Mouse (Mus musculus) spleen, postnatal 4 days (tissue): ENCODE results near the gene Spr.
"Not testable (repeated sequence)": the region's sequence is repeated elsewhere in the genome, so short reads cannot be mapped to it uniquely, and the experiment has no call there.

ENCODE experiments used
- DNase-seq, 2 experiments: peaks; one replicate each; pipeline ENCODE4 v3.0.0; 2022; ENCODE audit warnings: low spot score in 2 of 2

Gene Spr

DNA sequence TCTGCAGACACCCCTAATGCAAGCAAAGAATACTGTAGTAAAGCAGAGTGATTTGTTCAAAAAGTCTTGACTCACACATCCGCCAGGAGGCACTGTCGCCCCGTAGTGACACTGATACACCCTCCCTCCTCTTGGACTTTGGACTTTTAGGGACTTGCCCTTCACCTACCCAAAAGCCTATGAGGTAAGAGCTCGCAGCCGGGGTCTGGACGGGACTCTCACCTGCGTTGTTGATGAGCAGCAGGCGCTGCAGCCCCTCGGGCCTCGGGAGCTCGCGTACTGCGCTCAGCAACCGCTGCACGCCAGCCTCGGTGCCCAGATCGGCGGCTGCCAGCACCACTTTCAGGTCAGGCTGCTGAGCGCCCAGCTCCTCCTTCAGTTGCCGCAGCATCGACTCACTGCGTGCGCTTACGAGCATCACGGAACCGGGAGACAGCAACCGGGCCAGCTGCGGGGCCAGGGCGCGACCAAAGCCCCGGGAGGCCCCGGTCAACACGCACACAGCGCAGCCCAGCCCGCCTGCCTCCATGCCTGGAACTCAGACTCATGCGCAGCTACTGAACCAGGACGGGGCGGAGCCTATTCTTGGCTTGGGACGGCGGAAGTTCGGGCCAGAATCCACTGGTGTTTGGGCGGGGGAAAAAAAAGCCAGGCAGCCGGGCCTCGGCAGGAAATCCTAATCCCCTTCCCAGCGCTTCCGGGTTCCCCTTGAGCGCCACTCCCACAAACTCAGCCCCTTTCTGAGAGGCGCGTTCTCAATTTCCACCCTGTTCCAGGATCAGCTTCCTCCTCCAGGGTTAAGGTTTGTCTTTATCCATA, at the start of gene Spr:
Spr (minus strand) TSS at position 550 of the 819 bp plus-strand sequence.
- DNase-seq, result peak; percentile 72 to 86

DNA sequence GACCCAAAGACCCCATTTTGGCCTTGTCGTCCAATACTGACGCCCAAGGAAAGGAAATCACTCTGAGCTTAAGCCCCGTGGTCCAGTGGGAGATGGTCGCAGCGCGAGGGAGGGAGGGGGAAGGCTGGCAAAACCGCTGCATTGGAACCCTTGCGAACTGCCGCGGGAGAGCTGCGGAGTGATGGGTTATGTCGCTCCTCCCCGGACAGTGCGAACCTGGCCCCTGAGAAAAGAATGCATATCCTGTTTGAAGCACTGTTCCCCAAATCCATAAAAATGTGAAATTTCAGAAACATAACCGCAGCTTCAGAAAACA, 49.1 kb upstream of the Spr start:
- no peak for DNase-seq

DNA sequence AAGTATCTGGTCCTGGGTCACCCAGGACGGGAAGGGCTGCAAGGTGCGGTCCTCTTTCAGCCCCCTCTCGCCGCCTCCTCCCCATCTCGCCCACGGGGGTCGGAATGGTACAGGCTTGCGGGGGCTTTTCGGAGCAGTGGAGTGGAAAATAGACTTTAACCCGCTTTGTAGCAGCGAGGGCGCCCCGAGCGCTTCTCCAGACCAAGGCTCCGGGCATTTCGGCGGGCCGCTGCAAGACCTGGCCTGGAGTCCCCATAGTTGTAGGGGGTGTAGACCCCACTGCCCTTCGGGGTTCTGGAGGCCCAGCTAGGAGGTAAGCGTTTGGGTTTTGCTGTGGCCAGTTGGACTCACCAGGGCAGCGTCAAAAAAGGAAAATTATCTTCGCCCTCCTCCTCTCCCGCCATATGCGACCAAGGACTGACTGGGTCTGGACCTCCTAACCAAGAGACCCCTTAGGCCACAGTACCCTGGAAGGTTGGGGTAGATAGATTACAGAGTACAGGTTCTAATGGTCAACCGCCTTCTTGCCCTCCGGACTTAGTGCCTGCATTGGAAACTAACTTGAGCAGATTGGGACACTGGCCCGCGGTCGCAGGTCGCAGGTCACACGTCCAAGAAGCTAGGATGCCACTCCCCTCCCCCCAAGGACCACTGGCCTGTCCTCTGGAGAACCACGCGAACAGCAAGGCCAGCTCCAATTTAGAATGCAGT, 48.6 kb upstream of the Spr start:
- no peak for DNase-seq

DNA sequence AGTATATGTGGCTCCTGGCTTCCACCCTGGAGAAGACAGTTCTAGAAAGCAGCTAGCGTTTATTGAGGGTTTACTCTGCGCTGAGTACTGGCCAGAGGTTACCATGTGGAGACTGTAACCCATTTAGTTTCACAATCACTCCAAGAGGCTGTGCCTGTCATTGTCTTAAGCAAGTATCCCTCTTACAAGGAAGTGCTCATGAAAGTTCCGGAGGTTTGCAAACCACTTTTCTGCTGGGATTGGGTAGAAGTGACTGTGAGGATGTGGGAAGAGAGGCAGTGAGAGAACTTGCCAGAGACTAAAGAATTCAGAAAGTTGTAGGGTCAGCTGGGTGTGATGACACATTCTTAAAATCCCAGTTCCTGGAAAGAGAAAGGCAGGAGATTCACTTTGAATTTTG, 46.4 kb upstream of the Spr start:
- no peak for DNase-seq

DNA sequence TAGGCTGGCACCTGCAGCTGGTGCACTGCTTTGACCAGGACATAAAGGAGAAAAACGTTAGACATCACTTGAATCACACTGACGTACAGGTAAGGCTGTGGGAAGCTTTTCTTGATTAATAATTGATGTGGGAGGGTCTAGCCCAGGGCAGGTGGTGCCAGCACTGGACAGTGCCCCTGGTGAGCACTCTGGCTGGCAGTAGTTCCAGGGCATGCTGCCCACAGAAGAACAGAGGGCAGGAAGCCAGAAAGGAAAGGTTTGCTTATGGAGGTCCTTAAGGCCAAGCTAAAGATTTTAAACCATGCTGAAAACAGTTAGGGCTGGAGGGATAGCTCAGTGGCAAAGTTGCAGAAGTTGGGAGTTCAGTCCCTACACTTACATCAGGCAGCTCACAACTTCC, 42.5 kb upstream of the Spr start:
- no peak for DNase-seq

DNA sequence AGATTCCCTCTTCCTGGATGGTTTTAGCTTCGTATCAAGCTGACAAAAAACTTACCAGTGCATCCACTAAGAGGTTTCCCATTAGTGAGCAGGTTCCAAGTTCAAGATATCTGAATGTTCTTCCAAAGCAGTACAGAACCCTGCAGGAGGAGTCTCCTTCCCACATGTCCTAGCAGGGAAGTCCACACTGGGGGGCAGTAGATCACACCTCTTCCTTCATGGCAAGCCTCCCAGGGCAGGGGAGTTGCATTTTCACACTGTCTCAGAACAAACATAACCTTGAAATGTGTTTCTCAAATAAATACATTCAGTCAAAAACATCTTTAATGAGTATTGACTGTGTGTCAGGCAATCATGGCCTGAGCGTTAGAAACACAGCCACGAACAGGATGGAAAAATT, 42.0 kb upstream of the Spr start:
- no peak for DNase-seq

DNA sequence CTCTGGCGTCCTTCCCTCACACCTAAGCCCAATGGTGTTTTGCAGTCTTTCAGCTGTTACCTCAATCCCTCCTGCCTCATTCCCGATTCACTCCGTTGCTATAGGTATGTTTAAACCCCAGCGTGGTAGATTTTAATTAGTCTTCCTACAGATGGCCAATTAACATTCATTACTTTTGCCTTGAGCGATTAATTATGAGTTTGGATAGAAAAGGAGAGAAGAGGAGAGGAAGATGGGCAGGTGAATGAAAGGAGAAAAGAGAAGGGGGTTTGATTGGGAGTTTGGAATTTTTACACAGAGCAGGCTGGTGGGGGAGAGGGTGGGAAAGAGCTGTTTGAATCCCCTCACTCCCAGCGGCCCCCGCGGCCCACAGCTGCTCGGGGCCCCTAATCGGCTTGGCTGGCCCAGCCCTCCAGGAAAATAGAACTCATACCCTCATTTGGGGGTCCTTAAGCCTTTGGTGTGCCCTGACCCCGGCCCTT, 27.9 kb upstream of the Spr start:
- DNase-seq, result no peak

DNA sequence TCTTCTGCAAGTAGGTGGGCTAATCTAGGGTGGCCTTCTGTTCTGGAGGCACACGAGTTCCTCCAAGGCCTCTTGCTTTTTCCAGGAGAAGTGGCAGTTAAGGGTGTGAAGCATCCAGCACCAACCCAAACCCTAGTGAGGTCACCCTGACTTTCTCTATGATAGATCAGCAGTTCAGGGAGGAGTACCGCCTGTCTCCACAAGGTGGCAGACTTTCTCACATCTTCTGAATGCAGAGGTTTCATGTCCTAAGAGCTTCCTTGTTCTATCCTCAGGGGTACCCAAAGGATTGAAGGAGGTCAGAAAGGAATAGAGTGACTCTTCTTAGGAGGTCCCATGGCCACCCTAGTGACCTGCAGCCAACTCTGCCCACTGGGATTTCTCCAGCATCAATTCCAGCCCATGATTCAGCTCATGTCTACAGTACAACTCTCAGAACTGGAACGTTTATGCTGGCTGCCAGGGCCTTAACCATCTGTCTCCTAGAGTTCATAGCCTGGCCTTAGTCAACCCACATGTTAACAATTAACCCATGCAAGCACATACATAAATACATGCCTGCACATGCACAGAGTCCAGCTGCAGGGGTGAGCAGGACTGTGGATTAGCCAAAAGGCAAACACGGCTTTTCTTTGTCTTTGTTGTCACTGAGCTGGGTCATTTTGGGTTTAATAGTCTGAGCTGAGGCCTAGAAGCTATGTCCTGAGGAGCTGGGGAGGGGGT, 22.8 kb upstream of the Spr start:
- peak; percentile 54 to 84 for DNase-seq

DNA sequence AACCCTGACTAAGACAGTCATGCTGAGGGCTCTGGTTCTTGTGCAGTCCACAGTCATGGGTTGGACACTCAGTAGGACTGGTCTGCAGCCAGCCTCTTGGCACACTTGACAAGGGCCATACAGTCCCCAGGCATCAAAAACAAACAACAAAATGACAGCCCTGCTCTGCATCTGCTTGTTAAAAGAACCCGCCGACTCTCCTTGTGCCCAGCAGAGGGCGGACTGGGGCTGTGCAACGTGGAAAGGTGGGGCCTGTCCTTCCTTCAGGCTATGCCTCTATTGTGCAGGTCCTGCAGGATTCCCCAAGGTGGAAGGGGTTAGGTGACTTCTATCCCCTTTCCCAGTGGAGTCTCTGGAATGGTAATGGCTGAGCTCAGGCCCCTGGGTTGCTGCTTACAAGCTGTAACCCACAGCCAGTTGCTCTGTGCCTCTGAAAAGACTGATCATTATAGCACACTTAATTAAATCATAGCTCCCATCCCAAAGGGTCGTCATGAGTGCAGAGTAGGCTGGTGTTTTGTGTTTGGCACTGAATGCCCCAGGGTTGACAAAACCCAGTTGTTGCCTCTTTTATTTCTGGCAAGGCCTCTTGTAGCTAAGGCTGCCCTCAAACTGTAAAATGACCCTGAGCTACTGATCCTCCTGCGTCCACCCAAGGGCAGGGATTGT, 21.7 kb upstream of the Spr start:
- peak; percentile 20 to 69 for DNase-seq

DNA sequence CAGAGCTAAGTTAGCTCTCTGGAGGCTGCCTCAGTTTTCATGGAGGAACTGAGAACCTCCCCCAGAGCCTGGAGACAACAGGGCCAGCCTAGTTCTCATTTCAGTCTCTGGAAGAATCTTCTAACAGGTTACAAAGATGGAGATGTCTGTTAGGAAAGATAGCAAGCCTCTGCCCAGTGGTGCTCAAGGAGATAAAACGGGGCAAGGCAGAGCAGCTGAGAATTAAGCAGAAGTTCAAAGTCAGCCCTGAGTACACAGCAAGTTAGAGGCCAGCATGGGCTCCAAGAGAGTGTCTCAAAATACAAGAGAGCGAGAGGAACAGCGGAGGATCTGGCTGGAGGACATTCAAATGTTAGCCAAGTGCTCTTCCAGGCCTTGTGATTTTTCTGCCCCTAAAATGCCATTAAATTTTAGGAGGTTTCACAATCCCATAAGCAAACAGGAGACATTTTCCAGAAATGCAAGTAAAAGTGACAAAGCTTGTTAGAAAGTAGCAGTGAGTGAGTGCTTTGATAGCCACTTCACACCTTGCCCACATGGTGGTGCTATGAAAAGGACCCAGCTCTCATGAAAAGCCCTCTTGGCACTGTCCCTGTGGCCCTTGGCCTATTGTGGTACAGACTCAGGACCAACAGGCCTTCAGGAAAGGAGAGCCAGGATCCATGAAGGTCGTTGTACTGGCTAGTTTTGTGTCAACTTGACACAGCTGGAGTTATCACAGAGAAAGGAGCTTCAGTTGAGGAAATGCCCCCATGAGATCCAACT, 20.7 kb upstream of the Spr start:
- not testable (repeated sequence) for DNase-seq

DNA sequence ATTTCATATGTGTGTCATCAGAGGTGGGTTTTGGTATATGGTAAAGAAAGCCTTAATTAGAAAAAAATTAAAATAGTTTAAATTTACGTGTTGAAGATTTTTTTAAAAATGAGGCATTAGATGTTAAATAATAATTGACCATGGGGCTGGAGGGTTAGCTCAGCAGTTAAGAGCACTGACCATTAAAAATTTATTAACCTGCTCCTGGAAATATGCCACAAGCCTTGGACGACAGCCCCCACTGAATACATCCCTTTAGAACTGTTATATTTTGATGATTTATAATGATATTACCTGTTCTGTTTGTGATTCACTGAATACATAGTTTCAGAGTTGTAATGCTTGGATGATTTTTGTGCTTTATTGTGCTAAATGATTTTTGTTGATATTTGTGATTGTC, 19.0 kb upstream of the Spr start:
- not testable (repeated sequence) for DNase-seq

DNA sequence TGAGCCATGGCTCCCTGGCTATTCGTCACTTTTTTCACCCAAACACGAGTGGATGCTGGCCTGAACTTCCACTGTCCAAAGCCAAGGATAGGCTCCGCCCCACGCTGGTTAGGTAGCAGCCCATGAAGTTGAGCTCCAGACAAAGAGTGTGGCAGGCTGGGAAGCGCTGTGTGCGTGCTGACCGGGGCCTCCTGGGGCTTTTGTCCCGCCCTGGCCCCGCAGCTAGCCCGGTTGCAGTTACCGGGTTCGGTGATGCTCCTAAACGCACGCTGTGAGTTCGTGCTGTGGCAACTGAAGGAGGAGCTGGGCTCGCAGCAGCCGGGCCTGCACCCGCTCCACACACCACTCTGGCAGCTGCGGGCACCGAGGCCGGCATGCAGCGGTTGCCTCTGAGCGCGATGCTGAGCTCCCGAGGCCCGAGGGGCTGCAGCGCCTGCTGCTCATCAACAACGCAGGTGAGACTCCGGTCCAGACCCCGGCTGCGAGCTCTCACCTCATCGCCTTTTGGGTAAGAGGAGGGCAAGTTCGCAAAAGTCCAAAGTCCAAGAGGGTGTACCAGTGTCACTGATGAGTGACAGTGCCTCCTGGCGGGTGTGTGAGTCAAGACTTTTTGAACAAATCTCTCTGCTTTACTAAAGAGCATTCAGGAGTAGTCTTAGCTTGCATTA, 17.4 kb upstream of the Spr start:
- DNase-seq, result peak in 1 of 2 experiments; percentile 18

DNA sequence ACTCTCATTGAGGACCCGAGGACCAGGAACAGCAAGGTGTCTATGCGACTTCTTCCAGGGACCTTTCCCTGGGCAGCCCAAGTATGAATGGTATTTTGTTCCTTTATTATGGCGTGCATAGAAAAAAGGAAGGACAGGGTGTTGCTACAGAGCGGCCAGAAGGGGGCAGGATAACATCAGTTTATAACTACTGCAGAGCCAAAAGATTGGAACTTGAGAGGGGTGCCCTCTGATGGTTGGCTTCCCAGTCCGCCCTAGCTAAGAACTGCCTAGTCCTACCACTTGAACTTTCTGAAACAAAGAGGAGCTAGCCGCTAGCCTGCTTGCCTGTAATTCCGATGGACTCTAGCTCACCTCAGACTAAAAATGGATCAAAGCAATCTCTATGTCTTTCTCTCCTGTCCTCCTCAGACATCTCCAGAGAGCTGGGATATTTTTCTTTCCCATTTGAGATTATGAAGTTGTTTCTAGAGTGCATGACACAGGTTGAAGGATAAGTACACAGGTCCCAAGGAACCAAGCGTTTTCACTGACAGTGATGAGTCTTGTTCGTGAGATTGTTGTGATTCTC, 16.5 kb upstream of the Spr start:
- DNase-seq, result peak; percentile 45 to 72

DNA sequence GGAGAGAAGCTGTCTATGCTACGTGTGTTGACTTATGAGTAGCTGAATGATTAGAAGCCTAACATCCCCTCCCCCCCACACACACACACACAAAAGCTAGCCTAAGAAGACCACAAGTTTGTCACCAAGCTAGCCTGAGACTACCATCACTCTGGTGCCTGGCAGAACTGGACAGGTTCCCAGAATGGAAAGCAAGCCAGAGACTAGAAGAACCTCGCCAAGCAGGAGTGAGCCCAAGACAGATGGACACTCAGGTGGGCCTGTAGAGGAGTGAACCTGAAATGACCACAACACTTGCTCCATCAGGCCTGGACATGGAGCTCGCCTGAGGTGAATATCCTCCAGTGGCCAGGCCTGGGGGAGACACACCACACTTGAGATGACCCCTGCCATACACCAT, 12.8 kb upstream of the Spr start:
- DNase-seq, result no peak

DNA sequence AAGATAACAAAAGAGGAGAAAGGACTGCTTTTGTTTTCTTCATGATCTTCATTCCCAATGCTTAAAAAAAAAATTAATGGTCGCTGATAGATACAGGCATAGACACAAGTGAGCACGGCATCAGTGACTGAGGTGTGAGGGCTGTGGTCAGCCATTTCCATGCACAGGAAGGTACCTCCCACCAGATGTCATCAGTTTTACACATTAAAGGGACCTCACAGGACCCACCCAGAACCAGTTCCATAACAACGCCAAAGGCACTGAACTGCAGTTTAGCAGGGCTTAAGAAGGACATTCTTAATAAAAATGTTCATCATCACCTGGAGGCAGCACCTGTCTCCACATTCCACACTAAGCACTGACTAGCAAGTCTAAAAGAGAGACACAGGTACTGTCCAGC, 10.1 kb upstream of the Spr start:
- no peak for DNase-seq

DNA sequence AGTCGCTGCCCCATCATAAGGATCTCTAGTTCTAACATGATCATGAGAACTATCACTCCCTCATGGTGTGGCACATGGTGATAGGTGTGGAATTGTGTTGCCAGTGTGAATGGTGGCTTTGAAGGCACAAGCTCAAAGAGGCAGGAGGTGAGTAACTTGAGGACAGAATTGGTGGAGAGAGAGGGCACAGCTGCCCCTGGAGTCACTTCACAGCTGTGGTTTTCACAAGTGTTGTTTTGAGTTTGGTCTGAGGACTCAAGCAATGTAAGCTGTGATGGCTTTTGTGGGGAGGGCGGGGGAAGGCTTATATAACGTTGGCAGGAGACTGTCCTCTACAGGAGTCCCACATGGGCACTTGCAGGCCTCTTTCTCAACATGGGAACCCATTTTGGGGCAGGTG, 6.9 kb upstream of the Spr start:
- no peak for DNase-seq

DNA sequence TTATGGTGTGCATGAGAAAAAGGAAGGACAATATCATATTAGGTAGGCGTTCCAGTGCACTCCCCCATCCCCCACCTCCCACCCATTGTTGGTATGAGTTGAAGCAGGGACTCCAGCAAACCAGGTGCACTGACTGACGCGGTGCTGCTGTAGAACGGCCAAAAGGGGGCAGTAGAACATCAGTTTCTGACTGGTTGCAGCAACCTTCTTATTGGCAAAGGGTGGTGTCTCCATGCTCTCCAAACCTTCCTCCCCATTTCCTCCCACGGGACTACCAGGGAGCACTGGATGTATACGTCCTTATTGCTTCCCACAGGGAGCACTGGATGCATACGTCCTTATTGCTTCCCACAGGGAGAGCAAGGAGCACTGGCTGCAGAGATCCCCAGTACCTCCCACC, 3.4 kb upstream of the Spr start:
- peak in 1 of 2 experiments; percentile 25 for DNase-seq

DNA sequence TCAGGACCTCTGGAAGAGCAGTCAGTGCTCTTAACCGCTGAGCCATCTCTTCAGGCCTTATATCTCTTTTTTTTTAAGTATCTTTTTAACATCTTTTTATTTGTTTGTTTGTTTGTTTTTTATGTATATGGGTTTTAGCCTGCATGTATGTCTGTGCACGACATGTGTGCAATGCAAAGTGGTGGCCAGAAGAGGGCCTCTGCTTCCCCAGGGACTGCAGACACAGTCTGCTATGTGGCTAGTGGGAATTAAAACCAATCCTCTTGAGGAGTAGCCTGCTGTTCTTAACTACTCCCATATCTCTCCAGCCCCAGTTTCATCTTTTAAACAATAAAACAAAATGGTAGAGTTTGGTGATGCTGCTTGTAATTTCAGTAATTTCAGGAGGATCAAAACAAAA, 2.0 kb upstream of the Spr start:
- DNase-seq, result no peak

DNA sequence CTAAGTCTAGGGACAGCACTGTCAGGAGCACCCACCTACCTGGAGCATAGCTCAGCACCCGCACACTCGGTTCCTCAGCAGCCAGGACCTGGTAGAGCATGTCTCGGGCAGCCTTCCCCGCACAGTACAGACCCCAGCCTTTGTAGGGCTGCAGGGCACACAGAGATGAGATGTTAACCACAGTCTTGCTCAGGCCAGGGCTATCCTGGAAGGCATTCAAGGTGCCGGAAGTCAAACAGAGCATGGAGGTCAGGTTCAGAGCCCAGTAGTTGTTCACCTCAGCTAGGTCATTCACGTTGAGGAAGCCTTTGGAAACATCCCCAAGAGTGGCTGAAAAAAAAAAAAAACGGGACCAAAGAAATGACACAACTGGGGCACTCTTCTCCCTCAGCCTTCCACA, 782 bp downstream of the Spr start:
- not testable (repeated sequence) for DNase-seq

DNA sequence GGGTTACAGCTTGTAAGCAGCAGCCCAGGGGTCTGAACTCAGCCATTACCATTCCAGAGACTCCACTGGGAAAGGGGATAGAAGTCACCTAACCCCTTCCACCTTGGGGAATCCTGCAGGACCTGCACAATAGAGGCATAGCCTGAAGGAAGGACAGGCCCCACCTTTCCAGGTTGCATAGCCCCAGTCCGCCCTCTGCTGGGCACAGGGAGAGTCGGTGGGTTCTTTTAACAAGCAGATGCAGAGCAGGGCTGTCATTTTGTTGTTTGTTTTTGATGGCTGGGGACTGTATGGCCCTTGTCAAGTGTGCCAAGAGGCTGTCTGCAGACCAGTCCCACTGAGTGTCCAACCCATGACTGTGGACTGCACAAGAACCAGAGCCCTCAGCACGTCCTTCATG, 4.8 kb downstream of the Spr start:
- not testable (repeated sequence) for DNase-seq
